8 mouse cellular contexts compared by ENCODE assay signal in the genomic region with DNA sequence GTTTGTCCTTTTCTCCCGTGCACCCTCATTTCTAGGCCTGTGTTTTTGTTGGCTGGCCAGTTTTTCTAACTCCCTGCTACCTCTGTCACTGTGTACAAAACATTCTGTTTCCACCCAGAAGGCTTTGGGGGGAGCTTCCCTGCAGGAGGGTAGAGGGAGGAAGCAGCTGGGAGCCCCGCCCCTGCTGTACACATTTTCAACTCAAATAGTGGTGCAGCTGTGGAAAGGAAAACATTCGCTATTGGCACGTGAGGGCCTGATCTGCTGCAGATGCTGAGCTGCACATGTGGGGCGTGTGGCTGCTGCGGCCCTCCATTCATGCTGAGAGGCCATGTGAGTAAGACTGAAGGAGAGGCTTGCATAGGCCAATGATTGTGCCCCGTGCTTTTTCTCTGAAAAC.
A peak's percentile ranks its signal among the peaks of the same experiment; 100 is the strongest.
DNase-seq lines count a peak whose midpoint lies in the region; ATAC-seq lines count a peak whose summit lies in the region.

No protein-coding gene starts in this region.

- 42% methylated on average over 7 of the region's 7 CpGs for WGBS in limb, embryonic 12.5 days
- 79% methylated on average over 7 of the region's 7 CpGs for WGBS in liver, embryonic 11.5 days

- no peak overlapping the region for H3K4me3 ChIP-seq in limb, embryonic 12.5 days (replicated peaks)
- H3K4me3 ChIP-seq in liver, embryonic 11.5 days (ENCODE audit: low read depth, low read length) = no peak overlapping the region

- peak; percentile 24 for DNase-seq in adrenal gland, postnatal 14 days
- no peak for DNase-seq in adrenal gland, postnatal 4 days (ENCODE audit: low spot score in 2 of 2)
- peak; percentile 29 for DNase-seq in right cerebral cortex, adult 18-20 months
- no peak for DNase-seq in right cerebral cortex, postnatal 36 days (ENCODE audit: low spot score in 2 of 2)
- DNase-seq in thymus, postnatal 10 days (ENCODE audit: low spot score in 2 of 2) = peak; percentile 49 to 53
- DNase-seq in liver, embryonic 11.5 days (ENCODE audit: low spot score) = no peak
- no peak for DNase-seq in spleen, postnatal 4 days (ENCODE audit: low spot score in 2 of 2)

- H3K27me3 ChIP-seq in limb, embryonic 12.5 days = 0 out of 2 replicates have a peak, but pooled peaks cover 3% of the 10 kb centered on the region
- no peaks in the 10 kb centered on the region for H3K27me3 ChIP-seq in liver, embryonic 11.5 days (replicated peaks; ENCODE audit: control insufficient read depth, insufficient read depth, low read length)

- H3K9me3 ChIP-seq in limb, embryonic 12.5 days = no peaks in the 10 kb centered on the region
- H3K9me3 ChIP-seq in liver, embryonic 11.5 days (ENCODE audit: control insufficient read depth, low read length) = no peaks in the 10 kb centered on the region

- H3K4me1 ChIP-seq in limb, embryonic 12.5 days (replicated peaks) = peaks cover 8% of the 10 kb centered on the region; the same call in 1 of the 2 replicates
- H3K4me1 ChIP-seq in liver, embryonic 11.5 days (replicated peaks; ENCODE audit: control insufficient read depth, insufficient read depth, low read length) = no peaks in the 10 kb centered on the region

- peak; percentile 72; the same call in 1 of the 2 replicates for ATAC-seq in limb, embryonic 12.5 days (ENCODE audit: insufficient number of reproducible peaks, insufficient read depth, low FRiP score, low TSS enrichment, low read depth)
- ATAC-seq in liver, embryonic 11.5 days (replicated peaks; ENCODE audit: low FRiP score) = no peak

- no peak overlapping the region for H3K9ac ChIP-seq in limb, embryonic 12.5 days (replicated peaks)
- H3K9ac ChIP-seq in liver, embryonic 11.5 days (ENCODE audit: low read depth, low read length) = no peak overlapping the region

- no peak overlapping the region for H3K4me2 ChIP-seq in limb, embryonic 12.5 days
- H3K4me2 ChIP-seq in liver, embryonic 11.5 days = no peak overlapping the region

- no peaks in the 10 kb centered on the region for H3K36me3 ChIP-seq in limb, embryonic 12.5 days
- H3K36me3 ChIP-seq in liver, embryonic 11.5 days (ENCODE audit: control insufficient read depth, insufficient read depth, low read length) = no peaks in the 10 kb centered on the region

- no peak overlapping the region for H3K27ac ChIP-seq in limb, embryonic 12.5 days
- H3K27ac ChIP-seq in liver, embryonic 11.5 days (ENCODE audit: low read depth, low read length) = no peak overlapping the region

Comparison
In these comparisons a context has a peak if more than half of its experiments do, and no peak if none do; other contexts are left out.
1. DNase-seq: peak in adrenal gland, postnatal 14 days (single experiment), right cerebral cortex, adult 18-20 months (single experiment) and thymus, postnatal 10 days (2 of 2); none in adrenal gland, postnatal 4 days (0 of 2), right cerebral cortex, postnatal 36 days (0 of 2), liver, embryonic 11.5 days (single experiment) and spleen, postnatal 4 days (0 of 2).